Mouse (Mus musculus) olfactory bulb, adult 2 months (tissue): Measurements from ENCODE around the gene Olfr1199.

Source experiments
- CTCF ChIP-seq: fragments of 200-500 bp; IDR thresholded peaks from 2 replicates; pipeline ENCODE4 v1.5.1; 2012; ENCODE audit warnings: low read depth, mild to moderate bottlenecking, low read length, moderate library complexity; ENCODE audit not compliant: insufficient read depth
- POLR2A ChIP-seq: fragments of 200-500 bp; IDR thresholded peaks from 2 replicates; pipeline ENCODE4 v1.6.1; 2012; ENCODE audit warnings: mild to moderate bottlenecking, low read depth, low read length, moderate library complexity; ENCODE audit not compliant: insufficient read depth

DNA sequence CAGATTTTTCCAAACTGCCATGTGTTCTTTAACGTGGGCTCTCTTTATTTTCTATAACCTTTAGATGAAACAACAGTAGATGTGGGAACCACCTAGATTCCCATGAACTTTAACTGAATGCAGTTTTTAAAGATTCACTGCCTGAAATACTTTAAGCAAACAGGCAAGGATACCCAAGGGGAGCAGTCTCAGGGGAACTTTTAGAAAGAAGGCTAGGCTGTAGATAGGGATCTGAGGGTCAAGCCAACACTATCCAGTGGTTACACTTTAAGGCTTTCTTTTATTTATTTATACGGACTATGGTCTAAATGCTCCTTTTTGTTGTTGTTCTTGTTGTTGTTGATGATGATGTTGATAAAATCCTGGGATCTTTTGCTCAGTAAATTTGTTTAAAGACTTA, 10.1 kb upstream of the Olfr1199 start, which contains the start of gene Olfr1200:
- TF ChIP-seq CTCF (no peak), POLR2A (no peak)
